Mouse (Mus musculus) cerebellum, adult 2 months (tissue): ENCODE results near the gene Prkar2b.

Experiments used
- CTCF ChIP-seq: fragments of 200-500 bp; IDR thresholded peaks from 2 replicates; pipeline ENCODE4 v1.5.1; 2011; ENCODE audit warnings: low read depth, mild to moderate bottlenecking, control low read depth, low read length, moderate library complexity, borderline replicate concordance; ENCODE audit not compliant: insufficient read depth
- POLR2A ChIP-seq: fragments of 200-500 bp; IDR thresholded peaks from 2 replicates; pipeline ENCODE4 v1.6.1; 2011; ENCODE audit warnings: low read length, control low read depth, borderline replicate concordance; ENCODE audit not compliant: insufficient read depth

GRCm38 (mm10) chr12:31925343-31925742, 135.8 kb downstream of the Prkar2b start:
- TF ChIP-seq CTCF (no peak), POLR2A (no peak)
